Mouse (Mus musculus) brain, embryonic 14.5 days (tissue): Measurements from ENCODE around the gene Cend1.

Experiments
- CTCF ChIP-seq: fragments of 200-500 bp; IDR thresholded peaks from 2 replicates; pipeline ENCODE4 v1.5.1; 2012; ENCODE audit warnings: inconsistent platforms, mild to moderate bottlenecking, moderate library complexity, borderline replicate concordance; ENCODE audit not compliant: insufficient read depth, insufficient read length; ENCODE audit errors: extremely low read depth
- POLR2A ChIP-seq: fragments of 200-500 bp; IDR thresholded peaks from 2 replicates; pipeline ENCODE4 v1.6.1; 2012; ENCODE audit warnings: mild to moderate bottlenecking, inconsistent platforms, borderline replicate concordance; ENCODE audit not compliant: poor library complexity, insufficient read depth, insufficient read length, severe bottlenecking; ENCODE audit errors: extremely low read depth

- TF ChIP-seq CTCF, result no peak
- TF ChIP-seq POLR2A, result no peak
These were observed 11.3 kb downstream of the Cend1 start for GRCm38 (mm10) chr7:141417731-141418681.
